Mouse (Mus musculus): Measurements from ENCODE around the gene Nedd9. TPM values are rescaled to one million over a fixed set of nuclear protein-coding genes. Genes with fewer than 3 reads are reported as not detected.

The Nedd9 gene
- total and polyA plus RNA-seq, 3 experiments: 41.3 to 48.7 (median 42.5) TPM

GRCm38 (mm10) chr13:41333889-41334640 is 153.1 kb downstream of the Nedd9 start:
- H3K36me3 ChIP-seq (replicated peaks in 1 of 2; ENCODE audit: control insufficient read depth in 1 of 2, insufficient read depth in 1 of 2, low read length in 1 of 2): peaks cover 46 to 87% of the 10 kb centered on the region in 2 experiments
- TF ChIP-seq POLR2A (IDR thresholded peaks at IDR 0.05; ENCODE audit: low read depth, low read length) (no peak), ZKSCAN1 (IDR thresholded peaks at IDR 0.05; ENCODE audit: borderline replicate concordance, low read depth, low read length) (no peak), RAD21 (IDR thresholded peaks at IDR 0.05; ENCODE audit: low read depth, low read length) (no peak), ELF1 (IDR thresholded peaks at IDR 0.05; ENCODE audit: low read depth, low read length) (no peak), MYC (IDR thresholded peaks at IDR 0.05; ENCODE audit: low read depth, low read length) (no peak), NELFE (IDR thresholded peaks at IDR 0.05; ENCODE audit: low read depth, low read length) (no peak), CTCF (conservative IDR thresholded peaks at IDR 0.05 in 1 of 2, IDR thresholded peaks at IDR 0.05 in 1 of 2; ENCODE audit: low read depth in 2 of 2, low read length in 2 of 2) (no peak)
- DNase-seq (ENCODE audit: extremely low read depth): no peak
- H3K9me3 ChIP-seq (replicated peaks; ENCODE audit: low read length): no peaks in the 10 kb centered on the region
- H3K27me3 ChIP-seq (replicated peaks): no peaks in the 10 kb centered on the region
- H3K4me3 ChIP-seq (replicated peaks in 1 of 3; ENCODE audit: low read depth in 2 of 3, low read length in 2 of 3, poor library complexity in 1 of 3): no peak overlapping the region
- no peak overlapping the region for H3K4me2 ChIP-seq (ENCODE audit: insufficient read depth, low read depth, poor library complexity, severe bottlenecking)
- H3K27ac ChIP-seq (ENCODE audit: insufficient read depth, low read depth): no peak overlapping the region
- 0 out of 2 replicates have a peak, but pooled peaks cover 2% of the 10 kb centered on the region for H3K79me2 ChIP-seq (replicated peaks; ENCODE audit: control insufficient read depth, extremely low read depth, insufficient read depth, poor library complexity, severe bottlenecking)
- dilution Hi-C loops (cut with MboI; ENCODE audit: extremely low pct_ligation_motif_present, extremely low pct_unique_long_range_greater_than_20kb, low sequenced_read_pairs) (no loop called here), in situ Hi-C loops (cut with MboI; ENCODE audit: low pct_ligation_motif_present, low pct_unique_long_range_greater_than_20kb, low sequenced_read_pairs) (no loop called here)
- peaks cover 13 to 35% of the 10 kb centered on the region in 2 experiments for H3K4me1 ChIP-seq (ENCODE audit: control insufficient read depth in 1 of 2, insufficient read depth in 2 of 2)
- H3K9ac ChIP-seq (ENCODE audit: insufficient read depth, low read depth): no peak overlapping the region

DNA sequence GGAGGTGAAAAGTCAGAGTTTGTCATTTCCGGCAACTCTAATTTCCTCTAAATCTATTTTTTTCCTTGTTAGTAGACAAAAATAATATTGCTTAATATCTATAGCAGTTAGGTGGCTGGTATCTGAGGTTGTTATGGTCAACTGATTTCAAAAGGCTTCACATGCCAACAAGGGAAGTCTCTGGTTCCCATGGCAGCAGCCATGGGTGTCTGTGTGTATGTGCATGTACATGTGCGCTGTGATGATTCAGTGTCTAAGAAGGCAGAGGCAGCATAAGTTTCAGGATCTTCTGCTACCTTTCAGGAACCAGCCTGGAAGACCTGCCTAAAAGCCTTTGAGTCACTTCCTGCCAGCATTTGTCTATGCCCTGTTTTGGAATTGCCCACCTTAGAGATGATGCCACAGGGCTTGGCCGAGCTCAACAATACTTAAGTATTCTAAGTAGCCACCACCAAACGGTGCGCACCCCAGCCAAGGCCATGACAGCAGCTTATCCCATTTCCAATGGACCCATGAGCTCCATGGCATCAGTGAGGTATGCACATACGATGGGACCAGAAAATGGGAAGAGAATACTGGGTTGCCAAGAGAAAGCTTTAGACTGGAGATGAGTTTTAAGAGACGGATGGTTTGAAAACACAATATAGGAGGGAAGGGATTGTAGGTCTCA is 155.4 kb downstream of the Nedd9 start:
- Histone ChIP-seq H3K4me1 (ENCODE audit: control insufficient read depth in 1 of 2, insufficient read depth in 2 of 2) (peaks cover 13 to 53% of the 10 kb centered on the region in 2 experiments), H3K79me2 (replicated peaks; ENCODE audit: control insufficient read depth, extremely low read depth, insufficient read depth, poor library complexity, severe bottlenecking) (peaks cover 7% of the 10 kb centered on the region), H3K4me3 (replicated peaks in 1 of 3; ENCODE audit: low read depth in 2 of 3, low read length in 2 of 3, poor library complexity in 1 of 3) (no peak overlapping the region), H3K27ac (ENCODE audit: insufficient read depth, low read depth) (no peak overlapping the region), H3K4me2 (ENCODE audit: insufficient read depth, low read depth, poor library complexity, severe bottlenecking) (no peak overlapping the region), H3K9ac (ENCODE audit: insufficient read depth, low read depth) (no peak overlapping the region), H3K27me3 (replicated peaks) (no peaks in the 10 kb centered on the region), H3K36me3 (replicated peaks in 1 of 2; ENCODE audit: control insufficient read depth in 1 of 2, insufficient read depth in 1 of 2, low read length in 1 of 2) (peaks cover 30 to 79% of the 10 kb centered on the region in 2 experiments), H3K9me3 (replicated peaks; ENCODE audit: low read length) (no peaks in the 10 kb centered on the region)
- in situ Hi-C loops (cut with MboI; ENCODE audit: low pct_ligation_motif_present, low pct_unique_long_range_greater_than_20kb, low sequenced_read_pairs) (no loop called here), dilution Hi-C loops (cut with MboI; ENCODE audit: extremely low pct_ligation_motif_present, extremely low pct_unique_long_range_greater_than_20kb, low sequenced_read_pairs) (no loop called here)
- no peak for DNase-seq (ENCODE audit: extremely low read depth)
- TF ChIP-seq CTCF (conservative IDR thresholded peaks at IDR 0.05 in 1 of 2, IDR thresholded peaks at IDR 0.05 in 1 of 2; ENCODE audit: low read depth in 2 of 2, low read length in 2 of 2): no peak
- no peak for TF ChIP-seq PAX5 (IDR thresholded peaks at IDR 0.05; ENCODE audit: low read length)
- TF ChIP-seq EP300 (IDR thresholded peaks at IDR 0.05; ENCODE audit: low read length): no peak
- no peak for TF ChIP-seq MYC (IDR thresholded peaks at IDR 0.05; ENCODE audit: low read depth, low read length)

DNA sequence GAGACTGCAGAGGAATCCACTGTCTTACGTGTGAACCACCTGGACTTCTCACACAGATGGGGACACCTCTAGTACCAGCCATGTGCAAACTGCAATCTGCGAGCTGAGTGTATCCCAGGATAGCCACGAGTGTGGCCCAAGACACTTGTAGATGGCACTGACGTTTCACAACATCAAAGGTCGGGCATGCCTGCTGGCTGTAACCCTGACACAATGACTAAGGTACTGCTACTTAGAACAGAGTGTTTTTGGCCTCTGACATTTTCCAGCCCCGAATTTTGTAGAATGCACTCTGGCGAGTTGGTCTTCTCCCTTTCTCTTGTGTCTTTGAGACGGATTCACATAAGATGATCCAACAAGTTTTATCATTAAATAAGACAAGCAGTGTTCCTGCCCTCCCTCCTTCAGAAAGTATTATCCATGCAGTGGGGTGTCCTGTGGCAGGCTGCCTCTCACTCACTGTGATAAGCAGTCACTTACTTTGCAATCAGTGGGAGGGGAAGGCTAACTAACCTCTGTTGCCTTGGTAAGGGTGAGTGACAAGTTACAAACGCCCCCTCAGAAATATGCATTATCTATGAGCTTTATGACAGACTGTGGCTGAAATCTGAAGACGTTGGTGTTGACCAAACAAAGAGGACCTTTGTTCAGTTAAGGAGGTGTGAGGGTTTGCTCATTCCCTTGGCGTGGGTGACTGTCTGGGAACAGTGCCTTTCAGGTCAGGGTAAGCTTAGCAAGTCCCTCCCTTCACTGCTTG is 156.4 kb downstream of the Nedd9 start:
- H3K9ac ChIP-seq (ENCODE audit: insufficient read depth, low read depth): no peak overlapping the region
- no peaks in the 10 kb centered on the region for H3K27me3 ChIP-seq (replicated peaks)
- H3K36me3 ChIP-seq (replicated peaks in 1 of 2; ENCODE audit: control insufficient read depth in 1 of 2, insufficient read depth in 1 of 2, low read length in 1 of 2): peaks cover 29 to 76% of the 10 kb centered on the region in 2 experiments
- TF ChIP-seq SIN3A (IDR thresholded peaks at IDR 0.05; ENCODE audit: low read length) (no peak), PAX5 (IDR thresholded peaks at IDR 0.05; ENCODE audit: low read length) (no peak), HCFC1 (IDR thresholded peaks at IDR 0.05; ENCODE audit: low read depth, low read length) (no peak), EP300 (IDR thresholded peaks at IDR 0.05; ENCODE audit: low read length) (no peak), JUN (IDR thresholded peaks at IDR 0.05; ENCODE audit: insufficient read depth, low read depth, low read length) (no peak), ZMIZ1 (IDR thresholded peaks at IDR 0.05; ENCODE audit: low read depth, low read length) (no peak), MYC (IDR thresholded peaks at IDR 0.05; ENCODE audit: low read depth, low read length) (no peak), SMC3 (IDR thresholded peaks at IDR 0.05; ENCODE audit: low read depth, low read length) (no peak), ELF1 (IDR thresholded peaks at IDR 0.05; ENCODE audit: low read depth, low read length) (no peak), NRF1 (IDR thresholded peaks at IDR 0.05; ENCODE audit: low read depth, low read length) (no peak), IRF4 (IDR thresholded peaks at IDR 0.05; ENCODE audit: low read depth, low read length) (no peak), NELFE (IDR thresholded peaks at IDR 0.05; ENCODE audit: low read depth, low read length) (no peak), BHLHE40 (IDR thresholded peaks at IDR 0.05; ENCODE audit: low read depth, low read length) (no peak)
- no peak overlapping the region for H3K27ac ChIP-seq (ENCODE audit: insufficient read depth, low read depth)
- H3K9me3 ChIP-seq (replicated peaks; ENCODE audit: low read length): no peaks in the 10 kb centered on the region
- H3K4me3 ChIP-seq (replicated peaks in 1 of 3; ENCODE audit: low read depth in 2 of 3, low read length in 2 of 3, poor library complexity in 1 of 3): no peak overlapping the region
- peaks cover 7% of the 10 kb centered on the region for H3K79me2 ChIP-seq (replicated peaks; ENCODE audit: control insufficient read depth, extremely low read depth, insufficient read depth, poor library complexity, severe bottlenecking)
- dilution Hi-C loops (cut with MboI; ENCODE audit: extremely low pct_ligation_motif_present, extremely low pct_unique_long_range_greater_than_20kb, low sequenced_read_pairs): no loop called here
- in situ Hi-C loops (cut with MboI; ENCODE audit: low pct_ligation_motif_present, low pct_unique_long_range_greater_than_20kb, low sequenced_read_pairs): no loop called here
- H3K4me1 ChIP-seq (ENCODE audit: control insufficient read depth in 1 of 2, insufficient read depth in 2 of 2): peaks cover 8 to 50% of the 10 kb centered on the region in 2 experiments
- no peak overlapping the region for H3K4me2 ChIP-seq (ENCODE audit: insufficient read depth, low read depth, poor library complexity, severe bottlenecking)
- DNase-seq (ENCODE audit: extremely low read depth): no peak
